Mouse (Mus musculus): Measurements from ENCODE around the gene Kalrn. TPM values are rescaled to one million over a fixed set of nuclear protein-coding genes. Genes with fewer than 3 reads are reported as not detected.

The Kalrn gene
- total and polyA plus RNA-seq, 2 experiments from 2014 or later: 23.6 to 148 TPM

- no peak for TF ChIP-seq CTCF (IDR thresholded peaks at IDR 0.05; ENCODE audit: low read depth)
- no peaks in the 10 kb centered on the region for H3K36me3 ChIP-seq (ENCODE audit: insufficient read depth)
- H3K9me3 ChIP-seq (ENCODE audit: low read length): no peaks in the 10 kb centered on the region
- H3K27ac ChIP-seq (ENCODE audit: low read depth, low read length): no peak overlapping the region
- no peaks in the 10 kb centered on the region for H3K27me3 ChIP-seq (ENCODE audit: insufficient read depth, low read length)
- no peak overlapping the region for H3K4me3 ChIP-seq (ENCODE audit: low read depth, low read length)
- 0 out of 2 replicates have a peak, but pooled peaks have one; percentile 12 for ATAC-seq
- H3K4me1 ChIP-seq (ENCODE audit: insufficient read depth): peaks cover 11% of the 10 kb centered on the region
- no peak overlapping the region for H3K9ac ChIP-seq
- H3K4me2 ChIP-seq (ENCODE audit: low read depth): no peak overlapping the region
- DNase-seq: no peak
- 42% methylated on average over 8 of the region's 8 CpGs for WGBS
These were observed 82.8 kb downstream of the Kalrn start for GRCm38 (mm10) chr16:34490506-34490905.

GRCm38 (mm10) chr16:34489805-34490325 lies 83.5 kb downstream of the Kalrn start:
- Histone ChIP-seq H3K36me3 (ENCODE audit: insufficient read depth) (no peaks in the 10 kb centered on the region), H3K4me1 (ENCODE audit: insufficient read depth) (peaks cover 16% of the 10 kb centered on the region), H3K27me3 (ENCODE audit: insufficient read depth, low read length) (no peaks in the 10 kb centered on the region), H3K9me3 (ENCODE audit: low read length) (no peaks in the 10 kb centered on the region), H3K9ac (no peak overlapping the region), H3K4me3 (ENCODE audit: low read depth, low read length) (no peak overlapping the region), H3K4me2 (ENCODE audit: low read depth) (no peak overlapping the region), H3K27ac (ENCODE audit: low read depth, low read length) (no peak overlapping the region)
- WGBS: 56% methylated on average over 3 of the region's 3 CpGs
- TF ChIP-seq CTCF (IDR thresholded peaks at IDR 0.05; ENCODE audit: low read depth): no peak
- DNase-seq: no peak
- no peak for ATAC-seq

- ATAC-seq (no peak), DNase-seq (no peak)
- Histone ChIP-seq H3K36me3 (ENCODE audit: insufficient read depth) (no peaks in the 10 kb centered on the region), H3K27me3 (ENCODE audit: insufficient read depth, low read length) (no peaks in the 10 kb centered on the region), H3K4me2 (ENCODE audit: low read depth) (no peak overlapping the region), H3K9ac (no peak overlapping the region), H3K4me1 (ENCODE audit: insufficient read depth) (peaks cover 10% of the 10 kb centered on the region; the same call in 1 of the 2 replicates), H3K4me3 (ENCODE audit: low read depth, low read length) (no peak overlapping the region), H3K9me3 (ENCODE audit: low read length) (no peaks in the 10 kb centered on the region), H3K27ac (ENCODE audit: low read depth, low read length) (no peak overlapping the region)
- 91% methylated on average over 5 of the region's 5 CpGs for WGBS
- TF ChIP-seq CTCF (IDR thresholded peaks at IDR 0.05; ENCODE audit: low read depth): no peak
These were observed 85.5 kb downstream of the Kalrn start for GRCm38 (mm10) chr16:34487823-34488222.

GRCm38 (mm10) chr16:34487268-34487667 lies 86.1 kb downstream of the Kalrn start:
- H3K4me2 ChIP-seq (ENCODE audit: low read depth): no peak overlapping the region
- H3K36me3 ChIP-seq (ENCODE audit: insufficient read depth): no peaks in the 10 kb centered on the region
- WGBS: 90% methylated on average over 7 of the region's 7 CpGs
- H3K27ac ChIP-seq (ENCODE audit: low read depth, low read length): no peak overlapping the region
- ATAC-seq (no peak), DNase-seq (no peak)
- no peak overlapping the region for H3K4me3 ChIP-seq (ENCODE audit: low read depth, low read length)
- peaks cover 10% of the 10 kb centered on the region; the same call in 1 of the 2 replicates for H3K4me1 ChIP-seq (ENCODE audit: insufficient read depth)
- H3K9me3 ChIP-seq (ENCODE audit: low read length): no peaks in the 10 kb centered on the region
- no peaks in the 10 kb centered on the region for H3K27me3 ChIP-seq (ENCODE audit: insufficient read depth, low read length)
- no peak for TF ChIP-seq CTCF (IDR thresholded peaks at IDR 0.05; ENCODE audit: low read depth)
- no peak overlapping the region for H3K9ac ChIP-seq

- Histone ChIP-seq H3K9ac (no peak overlapping the region), H3K27me3 (ENCODE audit: insufficient read depth, low read length) (no peaks in the 10 kb centered on the region), H3K4me1 (ENCODE audit: insufficient read depth) (peaks cover 10% of the 10 kb centered on the region; the same call in 1 of the 2 replicates), H3K4me2 (ENCODE audit: low read depth) (no peak overlapping the region), H3K36me3 (ENCODE audit: insufficient read depth) (no peaks in the 10 kb centered on the region), H3K9me3 (ENCODE audit: low read length) (no peaks in the 10 kb centered on the region), H3K4me3 (ENCODE audit: low read depth, low read length) (no peak overlapping the region), H3K27ac (ENCODE audit: low read depth, low read length) (0 out of 2 replicates have a peak overlapping the region, but pooled peaks have one; percentile 9)
- ATAC-seq (peak; percentile 45), DNase-seq (peak; percentile 54)
- WGBS: 56% methylated on average over 6 of the region's 6 CpGs
- TF ChIP-seq CTCF (IDR thresholded peaks at IDR 0.05; ENCODE audit: low read depth): no peak
These were observed 87.8 kb downstream of the Kalrn start for GRCm38 (mm10) chr16:34485483-34485882.

GRCm38 (mm10) chr16:34484921-34485320 lies 88.4 kb downstream of the Kalrn start:
- H3K4me3 ChIP-seq (ENCODE audit: low read depth, low read length): no peak overlapping the region
- H3K4me2 ChIP-seq (ENCODE audit: low read depth): no peak overlapping the region
- peaks cover 10% of the 10 kb centered on the region; the same call in 1 of the 2 replicates for H3K4me1 ChIP-seq (ENCODE audit: insufficient read depth)
- no peaks in the 10 kb centered on the region for H3K27me3 ChIP-seq (ENCODE audit: insufficient read depth, low read length)
- no peak overlapping the region for H3K9ac ChIP-seq
- TF ChIP-seq CTCF (IDR thresholded peaks at IDR 0.05; ENCODE audit: low read depth): no peak
- H3K27ac ChIP-seq (ENCODE audit: low read depth, low read length): 0 out of 2 replicates have a peak overlapping the region, but pooled peaks have one; percentile 9
- WGBS: 60% methylated on average over 3 of the region's 3 CpGs
- DNase-seq (no peak), ATAC-seq (no peak)
- no peaks in the 10 kb centered on the region for H3K9me3 ChIP-seq (ENCODE audit: low read length)
- H3K36me3 ChIP-seq (ENCODE audit: insufficient read depth): no peaks in the 10 kb centered on the region

DNA sequence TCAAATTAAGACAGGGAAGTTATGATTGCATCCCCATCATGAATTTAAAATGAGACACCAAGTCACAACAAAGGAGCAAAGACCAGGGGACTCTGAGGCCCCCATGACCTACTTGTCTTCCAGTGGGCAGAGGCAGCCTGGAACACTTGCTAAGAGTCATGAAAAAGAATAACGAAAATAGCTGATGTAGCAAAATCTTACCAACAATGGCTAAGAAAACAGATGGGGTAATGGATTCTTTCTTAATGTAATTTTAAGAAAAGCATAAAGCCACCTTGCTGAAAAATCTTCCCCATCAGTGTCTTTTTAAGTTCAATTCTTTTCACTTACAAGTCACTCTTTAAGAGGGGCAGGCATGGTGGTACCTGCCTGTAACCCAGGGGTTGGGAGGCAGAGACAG lies 89.1 kb downstream of the Kalrn start:
- WGBS: 77% methylated on average over 1 of the region's 1 CpGs
- H3K4me1 ChIP-seq (ENCODE audit: insufficient read depth): peaks cover 10% of the 10 kb centered on the region; the same call in 1 of the 2 replicates
- H3K36me3 ChIP-seq (ENCODE audit: insufficient read depth): no peaks in the 10 kb centered on the region
- H3K9me3 ChIP-seq (ENCODE audit: low read length): no peaks in the 10 kb centered on the region
- no peaks in the 10 kb centered on the region for H3K27me3 ChIP-seq (ENCODE audit: insufficient read depth, low read length)
- DNase-seq (no peak), ATAC-seq (no peak)
- H3K4me3 ChIP-seq (ENCODE audit: low read depth, low read length): no peak overlapping the region
- H3K27ac ChIP-seq (ENCODE audit: low read depth, low read length): no peak overlapping the region
- no peak overlapping the region for H3K9ac ChIP-seq
- H3K4me2 ChIP-seq (ENCODE audit: low read depth): no peak overlapping the region
- TF ChIP-seq CTCF (IDR thresholded peaks at IDR 0.05; ENCODE audit: low read depth): no peak
